Mouse (Mus musculus) kidney, embryonic 16.5 days (tissue): ENCODE results near the gene Tdp2. TPM values are rescaled to one million over a fixed set of nuclear protein-coding genes. Genes with fewer than 3 reads are reported as not detected.

ENCODE experiments used
- ATAC-seq: fragments of 200-750 bp; cut with Nextera tagmentation; 2 replicates; pipeline ENCODE4 v1.8.0; 2017; ENCODE audit warnings: moderate TSS enrichment; ENCODE audit not compliant: low FRiP score, low TSS enrichment
- H3K27ac ChIP-seq: fragments of 300-500 bp; sonication (generic); 2 replicates; pipeline ENCODE4 v1.5.1; 2014; ENCODE audit warnings: low read length
- H3K27me3 ChIP-seq: fragments of 300-500 bp; sonication (generic); 2 replicates; pipeline ENCODE4 v1.6.1; 2014; ENCODE audit warnings: low read length, control low read depth, mixed read lengths; ENCODE audit not compliant: insufficient read depth
- H3K36me3 ChIP-seq: fragments of 300-500 bp; sonication (generic); 2 replicates; pipeline ENCODE4 v1.6.1; 2014; ENCODE audit warnings: low read length, control low read depth, mixed read lengths; ENCODE audit not compliant: insufficient read depth
- H3K4me1 ChIP-seq: fragments of 300-500 bp; sonication (generic); 2 replicates; pipeline ENCODE4 v1.6.1; 2014; ENCODE audit warnings: low read length, control low read depth, mixed read lengths; ENCODE audit not compliant: insufficient read depth
- H3K4me2 ChIP-seq: fragments of 300-500 bp; sonication (generic); replicated peaks from 2 replicates; pipeline ENCODE4 v1.6.1; 2014; ENCODE audit warnings: low read depth, low read length
- H3K4me3 ChIP-seq: fragments of 300-500 bp; sonication (generic); 2 replicates; pipeline ENCODE4 v1.5.1; 2014; ENCODE audit warnings: mild to moderate bottlenecking, low read length
- H3K9ac ChIP-seq: fragments of 300-500 bp; sonication (generic); replicated peaks from 2 replicates; pipeline ENCODE4 v1.6.1; 2014; ENCODE audit warnings: low read length
- H3K9me3 ChIP-seq: fragments of 300-500 bp; sonication (generic); 2 replicates; pipeline ENCODE4 v1.6.1; 2016; ENCODE audit warnings: low read length, control low read depth
- WGBS: fragments of 180-500 bp; shearing (Covaris S2); extraction: QIAGEN DNeasy Blood & Tissue Kit; methylation state at CpG from one replicate; pipeline ENCODE4 v1.1.7; 2014; 5-methylcytosine and 5-hydroxymethylcytosine counted together
- polyA plus RNA-seq: library from polyadenylated mRNA; unstranded; fragments of >200 nt; fragmentation: Nextera tagmentation; extraction: Ambion mirVana; gene quantifications from 2 replicates; pipeline ENCODE4 v1.2.1, GENCODE M21; 2015

Tdp2 gene
- polyA plus RNA-seq, 1 experiment from 2014 or later, result 62.5 TPM

DNA sequence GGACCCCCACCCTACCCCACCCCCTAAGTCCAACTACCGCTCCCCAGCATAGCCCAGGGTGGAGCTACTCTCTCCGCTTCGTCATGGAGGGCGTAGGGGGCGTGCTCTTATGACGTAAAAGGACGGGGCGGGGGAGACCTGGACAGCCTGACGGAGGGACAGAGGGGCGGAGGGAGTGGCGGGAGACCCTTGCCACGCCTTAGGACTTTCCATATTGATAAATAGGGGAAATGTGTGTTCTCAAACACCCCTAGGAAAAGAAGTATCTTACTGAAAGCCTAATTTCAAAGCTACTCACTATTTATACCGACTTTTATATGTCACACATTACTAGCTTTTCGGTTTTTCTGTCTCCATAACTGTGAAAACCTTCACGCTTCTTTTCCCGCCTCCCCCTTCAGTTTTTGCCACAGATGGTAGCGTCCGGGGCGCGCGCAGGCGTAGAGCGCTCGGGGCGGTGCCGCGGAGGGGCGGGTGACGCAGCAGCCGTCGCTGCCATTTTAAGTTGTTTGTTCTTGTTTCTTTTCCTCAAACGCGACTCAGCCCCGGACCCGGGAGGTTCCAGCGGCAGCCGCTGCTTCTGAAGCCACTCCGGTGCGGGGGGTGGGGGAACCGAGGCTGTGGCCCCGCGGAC is 30.7 kb upstream of the Tdp2 start:
- H3K9ac ChIP-seq, result peak overlapping the region; percentile 89
- H3K27ac ChIP-seq, result peak overlapping the region; percentile 99
- H3K36me3 ChIP-seq, result peaks cover 5% of the 10 kb centered on the region
- H3K9me3 ChIP-seq, result no peaks in the 10 kb centered on the region
- H3K4me3 ChIP-seq, result peak overlapping the region; percentile 99
- no peaks in the 10 kb centered on the region for H3K27me3 ChIP-seq
- peaks cover 15% of the 10 kb centered on the region; the same call in 1 of the 2 replicates for H3K4me1 ChIP-seq
- peak; percentile 98 for ATAC-seq
- H3K4me2 ChIP-seq, result peak overlapping the region; percentile 78
- under 1% methylated on average over 42 of the region's 42 CpGs for WGBS

DNA sequence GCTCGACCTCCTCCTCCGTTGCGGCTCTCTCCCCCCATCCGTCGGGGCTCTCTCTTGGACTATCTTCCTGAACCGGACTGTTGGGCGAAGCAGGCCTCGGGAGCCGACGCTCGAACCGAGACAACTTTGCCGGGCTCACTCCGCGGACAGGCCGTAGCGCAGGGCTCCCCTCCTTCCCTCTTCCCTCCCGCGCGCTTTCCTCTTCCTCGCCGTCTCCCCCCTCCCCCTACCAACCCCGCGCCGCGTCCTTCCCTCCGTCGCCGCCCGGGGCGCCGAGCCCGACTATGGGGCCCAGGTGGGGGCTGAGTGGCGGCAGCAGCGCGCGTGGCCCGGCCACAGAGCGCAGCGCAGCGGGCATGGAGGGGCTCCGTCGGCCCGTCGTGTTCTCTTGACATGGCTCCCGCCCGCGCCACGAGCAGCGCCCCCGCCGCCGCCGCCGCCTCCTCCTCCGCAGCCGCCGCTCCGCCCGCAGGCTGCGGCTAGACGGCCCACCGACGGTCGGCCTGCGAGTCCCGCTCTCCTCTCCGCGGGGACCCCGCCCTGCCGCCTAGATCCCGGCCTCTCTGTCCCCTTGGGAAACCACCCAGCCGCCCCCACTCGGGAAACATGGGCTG is 30.1 kb upstream of the Tdp2 start, which contains the start of gene BC005537:
TSS of gene BC005537 (plus strand) at position 350 of the 614 bp plus-strand sequence.
- Histone ChIP-seq H3K4me1 (peaks cover 15% of the 10 kb centered on the region; the same call in 1 of the 2 replicates), H3K9ac (peak within 1 kb of the TSS; percentile 89), H3K9me3 (no peaks in the 10 kb centered on the region), H3K36me3 (peaks cover 9% of the 10 kb centered on the region), H3K27me3 (no peaks in the 10 kb centered on the region), H3K4me3 (peak within 1 kb of the TSS; percentile 99), H3K27ac (peak within 1 kb of the TSS; percentile 99), H3K4me2 (peak within 1 kb of the TSS; percentile 78)
- WGBS, result under 1% methylated on average over 56 of the region's 74 CpGs
- ATAC-seq, result peak; percentile 53

DNA sequence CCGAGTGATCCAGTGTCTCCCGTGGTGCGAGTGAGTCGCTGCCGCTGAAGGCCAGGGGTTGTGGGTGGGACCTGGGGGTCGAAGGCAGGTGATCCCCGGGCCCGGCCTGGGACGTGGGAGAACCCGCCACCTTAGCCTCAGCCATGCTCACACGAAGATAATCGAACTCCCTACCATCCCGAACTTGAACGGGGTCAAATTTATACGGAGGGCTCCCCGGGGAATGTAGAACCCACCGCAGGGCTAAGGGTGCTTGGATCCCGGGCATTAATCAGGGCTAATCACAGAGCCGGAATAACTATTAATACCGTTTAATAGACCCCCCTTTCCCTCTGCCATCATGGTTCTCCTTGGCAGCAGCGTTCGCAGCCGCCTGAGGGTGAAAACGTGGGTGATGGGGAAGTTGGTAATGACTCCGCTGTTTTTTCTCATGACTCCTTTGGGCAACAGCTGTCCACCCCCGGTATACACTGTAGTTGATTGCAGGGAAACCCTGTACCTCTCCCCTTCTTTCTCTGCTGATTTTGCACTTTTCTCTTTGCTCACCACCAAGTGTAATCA is 29.3 kb upstream of the Tdp2 start:
- H3K27me3 ChIP-seq, result no peaks in the 10 kb centered on the region
- WGBS, result under 1% methylated on average over 26 of the region's 26 CpGs
- peaks cover 15% of the 10 kb centered on the region; the same call in 1 of the 2 replicates for H3K4me1 ChIP-seq
- H3K9me3 ChIP-seq, result no peaks in the 10 kb centered on the region
- H3K9ac ChIP-seq, result peak overlapping the region; percentile 89
- H3K4me2 ChIP-seq, result peak overlapping the region; percentile 68
- ATAC-seq, result no peak
- H3K27ac ChIP-seq, result peak overlapping the region; percentile 99; the same call in 1 of the 2 replicates
- peaks cover 13% of the 10 kb centered on the region for H3K36me3 ChIP-seq
- peak overlapping the region; percentile 99 for H3K4me3 ChIP-seq

DNA sequence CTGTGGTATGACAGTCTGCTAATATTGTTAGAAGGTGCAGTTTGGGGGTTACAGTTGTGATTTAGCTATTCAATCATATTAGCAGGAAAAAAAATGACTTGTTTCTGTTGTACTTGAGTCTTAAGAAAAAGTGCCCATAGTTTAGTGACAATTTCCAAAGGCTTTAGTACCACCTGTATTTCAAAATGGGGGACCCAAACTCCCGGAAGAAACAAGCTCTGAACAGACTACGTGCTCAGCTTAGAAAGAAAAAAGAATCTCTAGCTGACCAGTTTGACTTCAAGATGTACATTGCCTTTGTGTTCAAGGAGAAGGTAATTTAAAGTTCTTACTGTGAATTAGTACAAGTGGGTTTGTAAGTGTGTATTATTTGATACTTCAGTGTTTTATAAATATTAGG is 28.3 kb upstream of the Tdp2 start:
- peak overlapping the region; percentile 99 for H3K4me3 ChIP-seq
- H3K27me3 ChIP-seq, result no peaks in the 10 kb centered on the region
- H3K36me3 ChIP-seq, result peaks cover 15% of the 10 kb centered on the region
- H3K9ac ChIP-seq, result peak overlapping the region; percentile 89
- WGBS, result 9% methylated on average over 2 of the region's 2 CpGs
- H3K4me2 ChIP-seq, result peak overlapping the region; percentile 68
- no peak for ATAC-seq
- no peak overlapping the region for H3K27ac ChIP-seq
- no peaks in the 10 kb centered on the region for H3K9me3 ChIP-seq
- peaks cover 15% of the 10 kb centered on the region; the same call in 1 of the 2 replicates for H3K4me1 ChIP-seq

DNA sequence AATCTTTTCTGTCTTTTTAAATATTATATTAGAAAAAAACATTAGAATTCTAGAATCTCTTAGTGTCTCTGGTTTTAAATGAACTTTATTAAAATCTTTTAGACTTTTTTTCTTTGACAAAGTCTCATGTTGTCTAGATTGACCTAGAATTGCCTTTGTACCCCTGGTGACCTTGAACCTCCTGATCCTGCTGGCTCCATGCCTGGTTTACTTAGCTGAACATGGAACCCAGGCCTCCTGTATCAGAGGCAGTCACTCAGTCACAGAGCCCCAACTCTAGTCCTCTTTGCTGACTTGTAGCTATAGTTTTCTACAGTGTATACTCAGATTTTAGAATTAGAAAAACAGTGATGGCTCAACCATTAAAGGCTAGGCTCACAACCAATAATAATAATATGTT is 25.4 kb upstream of the Tdp2 start:
- Histone ChIP-seq H3K9me3 (no peaks in the 10 kb centered on the region), H3K4me3 (no peak overlapping the region), H3K9ac (no peak overlapping the region), H3K27ac (no peak overlapping the region), H3K4me1 (peaks cover 12% of the 10 kb centered on the region; the same call in 1 of the 2 replicates), H3K4me2 (no peak overlapping the region), H3K27me3 (no peaks in the 10 kb centered on the region), H3K36me3 (peaks cover 39% of the 10 kb centered on the region)
- ATAC-seq, result no peak

DNA sequence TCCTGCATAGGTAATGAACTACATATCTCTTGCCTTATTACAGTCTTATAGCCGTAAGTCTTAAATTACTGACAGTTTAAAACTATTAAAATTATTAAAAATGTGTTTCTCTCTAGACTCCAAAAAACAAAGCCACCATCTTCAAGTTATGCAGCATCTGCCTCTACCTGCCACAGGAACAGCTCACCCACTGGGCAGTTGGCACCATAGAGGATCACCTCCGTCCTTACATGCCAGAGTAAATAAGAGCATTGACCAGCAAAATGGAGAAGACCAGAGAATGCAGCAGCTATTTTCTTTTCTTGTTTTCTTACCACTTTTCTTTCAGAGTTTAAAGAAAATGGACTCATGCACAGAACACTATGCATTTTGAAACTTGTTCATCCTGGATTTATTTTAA is 19.0 kb upstream of the Tdp2 start:
- no peak for ATAC-seq
- 94% methylated on average over 2 of the region's 2 CpGs for WGBS
- peaks cover 53% of the 10 kb centered on the region for H3K36me3 ChIP-seq
- H3K9ac ChIP-seq, result no peak overlapping the region
- H3K27me3 ChIP-seq, result no peaks in the 10 kb centered on the region
- no peaks in the 10 kb centered on the region for H3K4me1 ChIP-seq
- H3K4me2 ChIP-seq, result no peak overlapping the region
- H3K27ac ChIP-seq, result no peak overlapping the region
- H3K9me3 ChIP-seq, result no peaks in the 10 kb centered on the region
- no peak overlapping the region for H3K4me3 ChIP-seq

DNA sequence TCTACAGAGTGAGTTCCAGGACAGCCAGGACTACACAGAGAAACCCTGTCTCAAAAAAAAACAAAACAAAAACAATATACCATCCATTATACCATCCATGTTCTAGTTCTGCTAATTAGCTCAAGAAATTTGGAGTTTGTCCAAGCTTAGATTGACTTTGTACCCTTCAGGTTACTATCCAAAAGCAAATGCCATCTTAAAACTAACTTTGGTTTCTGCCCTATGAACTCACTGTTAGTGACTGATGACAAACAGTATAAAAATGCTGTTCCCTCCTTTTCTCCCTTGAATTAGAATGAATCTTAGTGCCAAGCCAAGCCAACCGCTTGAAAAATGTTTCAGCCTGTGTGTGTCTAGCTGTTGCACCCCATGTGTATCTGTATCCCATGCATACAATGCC is 16.9 kb upstream of the Tdp2 start:
- Histone ChIP-seq H3K4me1 (no peaks in the 10 kb centered on the region), H3K36me3 (peaks cover 52% of the 10 kb centered on the region), H3K4me2 (no peak overlapping the region), H3K9me3 (no peaks in the 10 kb centered on the region), H3K4me3 (no peak overlapping the region), H3K27ac (no peak overlapping the region), H3K27me3 (no peaks in the 10 kb centered on the region), H3K9ac (no peak overlapping the region)
- ATAC-seq, result no peak
- 86% methylated on average over 1 of the region's 1 CpGs for WGBS

DNA sequence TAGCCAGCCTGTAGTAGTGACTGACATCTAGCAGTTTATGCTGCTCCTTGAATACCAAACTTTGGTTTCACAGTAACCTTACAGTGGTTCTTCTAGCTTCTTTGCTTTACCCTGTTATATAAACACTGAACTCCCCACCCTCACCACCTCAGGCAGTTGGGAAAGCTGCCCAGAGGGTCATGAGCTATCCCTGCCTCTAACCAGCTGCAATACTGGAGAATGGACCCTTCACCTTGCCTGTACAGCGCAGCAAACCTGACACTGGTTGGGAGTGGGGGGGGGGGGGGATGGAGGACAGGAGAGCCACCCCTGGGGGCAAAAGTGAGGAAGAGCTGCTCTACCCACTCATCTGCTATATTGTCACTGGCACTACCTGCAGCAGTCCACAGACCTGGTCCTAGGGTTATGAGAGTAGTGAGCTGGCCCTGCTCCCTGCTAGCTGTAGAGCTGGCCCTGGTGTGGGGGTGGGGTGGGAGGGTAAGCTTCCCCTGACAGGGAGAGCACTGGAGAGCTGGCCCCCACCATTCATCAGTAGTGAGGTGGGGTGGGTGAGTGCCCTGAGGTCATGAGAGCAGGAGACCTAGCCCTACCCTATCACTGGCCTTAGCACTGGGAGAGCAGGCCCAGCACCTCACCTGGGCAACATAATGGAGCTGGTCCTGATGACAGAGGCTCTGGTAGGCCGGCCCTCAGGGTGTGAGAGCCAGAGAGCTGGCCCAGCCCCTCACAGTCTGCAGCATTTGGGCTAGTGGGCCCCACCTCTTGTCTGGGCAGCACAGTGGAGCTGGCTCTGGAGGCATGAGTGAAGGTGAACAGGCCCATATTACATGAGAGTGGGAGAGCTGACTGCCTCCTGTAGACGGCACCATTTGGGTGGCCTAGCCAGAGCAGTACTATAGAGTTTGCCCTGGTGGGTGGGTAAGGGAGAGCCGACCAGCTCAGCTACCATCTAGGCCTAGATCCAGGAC is 15.1 kb upstream of the Tdp2 start:
- no peaks in the 10 kb centered on the region for H3K9me3 ChIP-seq
- peaks cover 40% of the 10 kb centered on the region for H3K36me3 ChIP-seq
- WGBS, result 54% methylated on average over 4 of the region's 4 CpGs
- H3K4me2 ChIP-seq, result no peak overlapping the region
- no peak overlapping the region for H3K27ac ChIP-seq
- H3K9ac ChIP-seq, result no peak overlapping the region
- ATAC-seq, result peak; percentile 80
- H3K4me3 ChIP-seq, result no peak overlapping the region
- no peaks in the 10 kb centered on the region for H3K27me3 ChIP-seq
- H3K4me1 ChIP-seq, result no peaks in the 10 kb centered on the region

DNA sequence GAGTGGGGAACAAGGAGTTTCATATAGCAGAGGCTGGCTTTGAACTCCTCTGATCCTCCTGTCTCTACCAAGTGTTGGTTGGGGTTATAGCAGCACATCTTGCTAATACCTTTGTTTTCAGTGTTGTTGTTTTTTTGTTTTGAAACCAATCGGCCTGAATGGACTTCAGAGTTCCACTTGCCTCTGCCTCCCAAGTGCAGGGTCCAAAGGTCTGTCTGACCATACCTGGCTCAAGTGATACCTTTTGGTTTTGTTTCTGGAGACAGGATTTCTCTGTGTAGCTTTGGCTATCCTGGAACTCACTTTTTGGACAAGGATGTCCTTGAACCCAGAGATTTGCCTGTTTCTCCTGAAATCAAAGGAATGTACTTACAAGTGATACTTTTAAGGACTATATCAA is 11.5 kb upstream of the Tdp2 start:
- H3K9me3 ChIP-seq, result no peaks in the 10 kb centered on the region
- no peak overlapping the region for H3K4me2 ChIP-seq
- H3K27me3 ChIP-seq, result no peaks in the 10 kb centered on the region
- H3K4me1 ChIP-seq, result no peaks in the 10 kb centered on the region
- H3K27ac ChIP-seq, result no peak overlapping the region
- ATAC-seq, result no peak
- H3K4me3 ChIP-seq, result no peak overlapping the region
- 59% methylated on average over 1 of the region's 1 CpGs for WGBS
- no peak overlapping the region for H3K9ac ChIP-seq
- peaks cover 16% of the 10 kb centered on the region for H3K36me3 ChIP-seq
